Mouse (Mus musculus) testis, adult 2 months (tissue): ENCODE data around the gene Spin1. TPM values are rescaled to one million over a fixed set of nuclear protein-coding genes. Genes with fewer than 3 reads are reported as not detected.
A peak's percentile ranks its signal among the peaks of the same experiment; 100 is the strongest.

Experiments
- H3K27ac ChIP-seq: fragments of 200-500 bp; 2 replicates; pipeline ENCODE4 v1.5.1; 2012; ENCODE audit warnings: low read depth, low read length; ENCODE audit not compliant: control insufficient read depth, insufficient read depth
- H3K27me3 ChIP-seq: fragments of 200-500 bp; 2 replicates; pipeline ENCODE4 v1.6.1; 2012; ENCODE audit warnings: mild to moderate bottlenecking, low read length, moderate library complexity; ENCODE audit not compliant: control insufficient read depth, insufficient read depth
- H3K36me3 ChIP-seq: fragments of 200-500 bp; 2 replicates; pipeline ENCODE4 v1.6.1; 2012; ENCODE audit warnings: mild to moderate bottlenecking, low read length; ENCODE audit not compliant: control insufficient read depth, insufficient read depth
- H3K4me1 ChIP-seq: fragments of 200-500 bp; 2 replicates; pipeline ENCODE4 v1.6.1; 2012; ENCODE audit warnings: low read length; ENCODE audit not compliant: control insufficient read depth, insufficient read depth
- H3K4me3 ChIP-seq: fragments of 200-500 bp; 2 replicates; pipeline ENCODE4 v1.5.1; 2012; ENCODE audit warnings: low read depth, mild to moderate bottlenecking, low read length, moderate library complexity, mixed read lengths; ENCODE audit not compliant: control insufficient read depth
- CTCF ChIP-seq: fragments of 200-500 bp; IDR thresholded peaks from 2 replicates; pipeline ENCODE4 v1.5.1; 2012; ENCODE audit warnings: low read depth, mild to moderate bottlenecking, inconsistent platforms, low read length, moderate library complexity; ENCODE audit not compliant: control insufficient read depth, insufficient read depth, insufficient replicate concordance
- POLR2A ChIP-seq: fragments of 200-500 bp; IDR thresholded peaks from 2 replicates; pipeline ENCODE4 v1.6.1; 2012; ENCODE audit warnings: low read depth, mild to moderate bottlenecking, inconsistent platforms, low read length, moderate library complexity; ENCODE audit not compliant: control insufficient read depth
- polyA plus RNA-seq: library from polyadenylated mRNA; depleted of rRNA; stranded (reverse); fragments of >200 nt; gene quantifications from 2 replicates; pipeline ENCODE4 v1.2.3, GENCODE M21; 2012

Gene Spin1
- polyA plus RNA-seq, 1 experiment = 12.1 TPM

GRCm38 (mm10) chr13:51096644-51097043 lies 4.0 kb upstream of the Spin1 start:
- no peak overlapping the region for H3K4me3 ChIP-seq
- H3K27ac ChIP-seq = no peak overlapping the region
- no peak for TF ChIP-seq POLR2A
- TF ChIP-seq CTCF = no peak
- no peaks in the 10 kb centered on the region for H3K36me3 ChIP-seq
- no peaks in the 10 kb centered on the region for H3K27me3 ChIP-seq
- H3K4me1 ChIP-seq = peaks cover 6% of the 10 kb centered on the region

- H3K36me3 ChIP-seq = no peaks in the 10 kb centered on the region
- no peak for TF ChIP-seq CTCF
- H3K27me3 ChIP-seq = no peaks in the 10 kb centered on the region
- peak overlapping the region; percentile 90 for H3K4me3 ChIP-seq
- peak overlapping the region; percentile 80 for H3K27ac ChIP-seq
- peaks cover 6% of the 10 kb centered on the region for H3K4me1 ChIP-seq
Measured at GRCm38 (mm10) chr13:51099560-51100232, 984 bp upstream of the Spin1 start.

- H3K4me3 ChIP-seq = peak overlapping the region; percentile 95
- H3K27me3 ChIP-seq = no peaks in the 10 kb centered on the region
- peak overlapping the region; percentile 91 for H3K27ac ChIP-seq
- H3K4me1 ChIP-seq = peaks cover 6% of the 10 kb centered on the region
- no peaks in the 10 kb centered on the region for H3K36me3 ChIP-seq
- TF ChIP-seq POLR2A (no peak), CTCF (peak; percentile 37; the same call in 1 of the 2 replicates)
Measured at GRCm38 (mm10) chr13:51101016-51101776, 516 bp downstream of the Spin1 start.

- TF ChIP-seq CTCF = no peak
- TF ChIP-seq POLR2A = no peak
- Histone ChIP-seq H3K27ac (peak overlapping the region; percentile 90), H3K36me3 (no peaks in the 10 kb centered on the region), H3K27me3 (no peaks in the 10 kb centered on the region), H3K4me3 (peak overlapping the region; percentile 95; the same call in 1 of the 2 replicates), H3K4me1 (peaks cover 6% of the 10 kb centered on the region)
Measured at GRCm38 (mm10) chr13:51101777-51102132, 1.1 kb downstream of the Spin1 start.

GRCm38 (mm10) chr13:51103111-51103725 lies 2.5 kb downstream of the Spin1 start:
- H3K4me3 ChIP-seq = no peak overlapping the region
- H3K36me3 ChIP-seq = no peaks in the 10 kb centered on the region

GRCm38 (mm10) chr13:51103861-51104650 lies 3.4 kb downstream of the Spin1 start:
- Histone ChIP-seq H3K27me3 (no peaks in the 10 kb centered on the region), H3K27ac (no peak overlapping the region)
- no peak for TF ChIP-seq CTCF
- no peak for TF ChIP-seq POLR2A

More at GRCm38 (mm10) chr13:51103111-51103725, 2.5 kb downstream of the Spin1 start:
- H3K4me1 ChIP-seq = peaks cover 6% of the 10 kb centered on the region
- no peak for TF ChIP-seq CTCF
- no peak for TF ChIP-seq POLR2A
- no peaks in the 10 kb centered on the region for H3K27me3 ChIP-seq
- H3K27ac ChIP-seq = peak overlapping the region; percentile 36

More at GRCm38 (mm10) chr13:51103861-51104650, 3.4 kb downstream of the Spin1 start:
- Histone ChIP-seq H3K4me3 (no peak overlapping the region), H3K36me3 (no peaks in the 10 kb centered on the region), H3K4me1 (peaks cover 6% of the 10 kb centered on the region)
